Mouse (Mus musculus) liver, embryonic 16.5 days (tissue): ENCODE measurements around the gene Hoxc5. TPM values are rescaled to one million over a fixed set of nuclear protein-coding genes. Genes with fewer than 3 reads are reported as not detected.

Source experiments
- ATAC-seq: fragments of 200-750 bp; cut with Nextera tagmentation; 2 replicates; pipeline ENCODE4 v1.8.0; 2017; ENCODE audit warnings: low read depth, mild to moderate bottlenecking, moderate number of reproducible peaks, moderate library complexity
- H3K27ac ChIP-seq: fragments of 300-500 bp; sonication (generic); 2 replicates; pipeline ENCODE4 v1.5.1; 2014; ENCODE audit warnings: mild to moderate bottlenecking, low read length
- H3K27me3 ChIP-seq: fragments of 300-500 bp; sonication (generic); 2 replicates; pipeline ENCODE4 v1.6.1; 2014; ENCODE audit warnings: low read depth, low read length, mixed read lengths; ENCODE audit not compliant: control insufficient read depth, insufficient read depth
- H3K36me3 ChIP-seq: fragments of 300-500 bp; sonication (generic); 2 replicates; pipeline ENCODE4 v1.6.1; 2014; ENCODE audit warnings: mild to moderate bottlenecking; ENCODE audit not compliant: control insufficient read depth, insufficient read depth
- H3K4me1 ChIP-seq: fragments of 300-500 bp; sonication (generic); 2 replicates; pipeline ENCODE4 v1.6.1; 2014; ENCODE audit warnings: low read depth, low read length, mixed read lengths; ENCODE audit not compliant: control insufficient read depth
- H3K4me2 ChIP-seq: fragments of 300-500 bp; sonication (generic); 2 replicates; pipeline ENCODE4 v1.6.1; 2014; ENCODE audit warnings: low read depth, low read length, mixed read lengths
- H3K4me3 ChIP-seq: fragments of 300-500 bp; sonication (generic); 2 replicates; pipeline ENCODE4 v1.5.1; 2014; ENCODE audit warnings: low read depth, mild to moderate bottlenecking, low read length
- H3K9ac ChIP-seq: fragments of 300-500 bp; sonication (generic); 2 replicates; pipeline ENCODE4 v1.6.1; 2014; ENCODE audit warnings: low read depth, low read length
- H3K9me3 ChIP-seq: fragments of 300-500 bp; sonication (generic); replicated peaks from 2 replicates; pipeline ENCODE4 v1.6.1; 2016; ENCODE audit warnings: low read length; ENCODE audit not compliant: control insufficient read depth
- WGBS: fragments of 180-500 bp; shearing (Covaris S2); extraction: QIAGEN DNeasy Blood & Tissue Kit; methylation state at CpG from one replicate; pipeline ENCODE4 v1.1.7; 2014; ENCODE audit not compliant: insufficient replicate concordance; 5-methylcytosine and 5-hydroxymethylcytosine counted together
- polyA plus RNA-seq: library from polyadenylated mRNA; unstranded; fragments of >200 nt; fragmentation: Nextera tagmentation; extraction: Ambion mirVana; gene quantifications from 2 replicates; pipeline ENCODE4 v1.2.1, GENCODE M21; 2015

The Hoxc5 gene
- polyA plus RNA-seq, 1 experiment from 2014 or later: 0.09 TPM

- H3K4me2 ChIP-seq: no peak overlapping the region
- no peaks in the 10 kb centered on the region for H3K4me1 ChIP-seq
- H3K9ac ChIP-seq: no peak overlapping the region
- peaks cover 85% of the 10 kb centered on the region for H3K27me3 ChIP-seq
- H3K27ac ChIP-seq: no peak overlapping the region
- H3K36me3 ChIP-seq: no peaks in the 10 kb centered on the region
- ATAC-seq: no peak
- WGBS: 10% methylated on average over 8 of the region's 8 CpGs
- no peak overlapping the region for H3K4me3 ChIP-seq
- H3K9me3 ChIP-seq: no peaks in the 10 kb centered on the region
Measured at GRCm38 (mm10) chr15:103021544-103021943, 54.3 kb downstream of the Hoxc5 start.

DNA sequence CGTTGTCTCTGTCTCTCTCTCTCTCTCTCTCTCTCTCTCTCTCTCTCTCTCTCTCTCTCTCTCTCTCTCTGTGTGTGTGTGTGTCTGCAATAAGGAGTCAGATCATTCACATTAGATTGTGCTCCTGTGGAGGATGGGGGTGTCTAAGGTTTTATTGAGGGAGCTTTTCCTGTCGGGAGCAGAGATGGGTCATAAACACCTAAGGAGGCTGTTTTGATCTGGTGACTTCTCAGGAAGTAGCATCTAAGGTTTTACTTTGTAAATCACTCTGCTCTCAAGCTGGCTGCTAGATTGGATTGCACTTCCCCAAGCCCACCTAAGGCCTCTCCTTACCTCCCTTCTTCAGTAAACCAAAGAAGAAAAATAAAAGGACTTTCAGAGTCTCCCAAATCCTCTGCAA, 56.9 kb downstream of the Hoxc5 start:
- Histone ChIP-seq H3K36me3 (no peaks in the 10 kb centered on the region), H3K4me1 (no peaks in the 10 kb centered on the region), H3K4me3 (no peak overlapping the region), H3K9ac (no peak overlapping the region), H3K27ac (no peak overlapping the region), H3K4me2 (no peak overlapping the region), H3K27me3 (peaks cover 86% of the 10 kb centered on the region), H3K9me3 (no peaks in the 10 kb centered on the region)
- WGBS: 7% methylated on average over 2 of the region's 2 CpGs
- ATAC-seq: no peak

GRCm38 (mm10) chr15:103027266-103028235, 60.3 kb downstream of the Hoxc5 start:
- H3K9ac ChIP-seq: no peak overlapping the region
- H3K4me3 ChIP-seq: no peak overlapping the region
- no peak overlapping the region for H3K4me2 ChIP-seq
- WGBS: 6% methylated on average over 41 of the region's 43 CpGs
- H3K4me1 ChIP-seq: no peaks in the 10 kb centered on the region
- no peak overlapping the region for H3K27ac ChIP-seq
- H3K27me3 ChIP-seq: peaks cover 80% of the 10 kb centered on the region
- no peaks in the 10 kb centered on the region for H3K9me3 ChIP-seq
- no peak for ATAC-seq
- H3K36me3 ChIP-seq: no peaks in the 10 kb centered on the region

GRCm38 (mm10) chr15:103028916-103029512, 61.8 kb downstream of the Hoxc5 start:
- H3K4me2 ChIP-seq: no peak overlapping the region
- no peaks in the 10 kb centered on the region for H3K4me1 ChIP-seq
- no peak for ATAC-seq
- no peak overlapping the region for H3K27ac ChIP-seq
- no peaks in the 10 kb centered on the region for H3K36me3 ChIP-seq
- H3K9ac ChIP-seq: no peak overlapping the region
- peaks cover 84% of the 10 kb centered on the region for H3K27me3 ChIP-seq
- 31% methylated on average over 9 of the region's 9 CpGs for WGBS
- no peak overlapping the region for H3K4me3 ChIP-seq
- H3K9me3 ChIP-seq: no peaks in the 10 kb centered on the region

- Histone ChIP-seq H3K27me3 (peaks cover 87% of the 10 kb centered on the region), H3K4me3 (no peak overlapping the region), H3K9ac (no peak overlapping the region), H3K9me3 (no peaks in the 10 kb centered on the region), H3K36me3 (no peaks in the 10 kb centered on the region), H3K4me2 (no peak overlapping the region), H3K4me1 (no peaks in the 10 kb centered on the region), H3K27ac (no peak overlapping the region)
- no peak for ATAC-seq
- WGBS: 8% methylated on average over 8 of the region's 8 CpGs
Measured at GRCm38 (mm10) chr15:103030142-103030541, 62.9 kb downstream of the Hoxc5 start.

- H3K4me2 ChIP-seq: no peak overlapping the region
- no peaks in the 10 kb centered on the region for H3K4me1 ChIP-seq
- H3K9ac ChIP-seq: no peak overlapping the region
- H3K27me3 ChIP-seq: peaks cover 89% of the 10 kb centered on the region
- H3K36me3 ChIP-seq: no peaks in the 10 kb centered on the region
- no peak overlapping the region for H3K4me3 ChIP-seq
- 0% methylated on average over 2 of the region's 3 CpGs for WGBS
- H3K27ac ChIP-seq: no peak overlapping the region
- no peaks in the 10 kb centered on the region for H3K9me3 ChIP-seq
- ATAC-seq: no peak
Measured at GRCm38 (mm10) chr15:103032167-103032566, 64.9 kb downstream of the Hoxc5 start.

DNA sequence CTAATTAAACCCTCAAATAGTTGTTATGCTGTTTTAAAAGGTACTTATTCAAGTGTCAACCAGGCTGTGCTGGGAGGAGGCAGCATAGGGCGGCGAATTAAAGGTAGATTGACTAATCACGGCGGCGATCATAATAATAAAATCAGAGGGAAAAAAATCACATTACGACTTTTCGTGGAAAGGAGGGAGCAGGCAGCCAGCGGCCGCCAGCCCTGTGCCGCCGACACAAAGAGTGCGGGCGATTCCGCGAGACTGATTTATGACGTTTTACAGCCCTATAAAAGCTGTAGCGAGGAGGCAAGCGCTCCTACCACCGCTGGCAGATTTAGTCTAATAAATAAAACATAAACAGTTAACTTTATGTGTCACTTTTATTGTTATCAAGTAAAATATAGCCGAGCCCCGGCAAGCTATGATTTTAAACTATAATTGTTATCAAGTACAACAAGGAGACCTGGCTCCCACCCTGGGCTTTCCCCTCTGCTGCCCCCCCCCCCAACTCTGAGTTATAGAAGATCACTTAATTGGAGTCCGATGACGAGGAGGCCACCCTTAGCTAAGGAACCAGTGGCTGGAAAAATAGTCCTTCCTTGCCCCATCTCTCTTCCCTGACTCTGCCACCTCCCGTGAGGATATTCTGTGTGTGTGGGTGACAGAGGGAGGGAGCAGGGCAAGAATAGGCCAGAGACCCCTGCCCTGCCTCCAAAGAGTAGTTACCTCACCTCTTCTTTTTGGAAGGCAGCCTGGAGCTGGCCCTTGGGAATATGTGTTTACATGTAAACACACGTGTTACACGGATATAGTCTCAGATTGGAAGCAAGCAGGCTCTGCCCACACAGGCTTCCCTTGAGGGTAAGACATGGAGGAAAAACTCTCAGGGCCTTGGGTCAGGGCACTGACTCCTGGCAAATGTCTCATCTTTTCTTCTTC, 65.7 kb downstream of the Hoxc5 start:
- no peak for ATAC-seq

DNA sequence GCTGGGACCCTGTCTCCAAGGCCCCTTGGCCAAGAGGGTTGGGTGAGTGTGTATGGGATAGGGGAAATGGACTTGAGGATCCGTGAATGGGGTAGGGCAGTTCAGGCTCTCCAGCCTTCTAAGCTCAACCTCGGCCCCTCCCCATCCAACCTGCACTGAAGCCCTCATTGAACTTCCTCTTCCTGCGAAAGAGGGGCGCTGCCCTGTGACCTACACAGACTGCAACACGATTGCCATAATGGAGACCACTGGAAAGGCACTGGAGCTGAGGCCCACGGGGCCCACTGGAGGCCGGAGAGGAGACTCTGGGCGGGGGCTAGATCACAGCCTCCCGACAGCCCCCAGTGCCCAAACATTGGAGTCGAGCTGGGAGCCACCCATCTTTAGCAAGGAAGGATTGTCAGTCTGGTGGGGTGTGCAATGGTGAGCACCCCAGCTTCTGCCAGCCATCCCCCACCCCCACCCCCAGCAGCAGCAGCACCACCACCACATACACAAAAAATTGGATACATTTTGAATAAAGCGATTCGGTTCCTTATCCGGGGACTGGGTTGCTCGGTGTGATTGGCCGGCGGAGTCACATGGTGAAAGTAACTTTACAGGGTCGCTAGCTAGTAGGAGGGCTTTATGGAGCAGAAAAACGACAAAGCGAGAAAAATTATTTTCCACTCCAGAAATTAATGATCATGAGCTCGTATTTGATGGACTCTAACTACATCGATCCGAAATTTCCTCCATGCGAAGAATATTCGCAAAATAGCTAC, 67.0 kb downstream of the Hoxc5 start:
- no peak overlapping the region for H3K4me3 ChIP-seq
- 1% methylated on average over 24 of the region's 24 CpGs for WGBS
- no peak overlapping the region for H3K9ac ChIP-seq
- no peak overlapping the region for H3K27ac ChIP-seq
- peaks cover 84% of the 10 kb centered on the region for H3K27me3 ChIP-seq
- H3K4me1 ChIP-seq: no peaks in the 10 kb centered on the region
- no peak for ATAC-seq
- no peaks in the 10 kb centered on the region for H3K9me3 ChIP-seq
- no peak overlapping the region for H3K4me2 ChIP-seq
- no peaks in the 10 kb centered on the region for H3K36me3 ChIP-seq

More for the DNA sequence above, 65.7 kb downstream of the Hoxc5 start:
- WGBS: 4% methylated on average over 26 of the region's 26 CpGs
- H3K4me3 ChIP-seq: no peak overlapping the region
- H3K36me3 ChIP-seq: no peaks in the 10 kb centered on the region
- no peaks in the 10 kb centered on the region for H3K9me3 ChIP-seq
- H3K4me1 ChIP-seq: no peaks in the 10 kb centered on the region
- H3K9ac ChIP-seq: no peak overlapping the region
- H3K4me2 ChIP-seq: no peak overlapping the region
- H3K27me3 ChIP-seq: peaks cover 88% of the 10 kb centered on the region
- no peak overlapping the region for H3K27ac ChIP-seq
